Mouse (Mus musculus) myocyte (in vitro differentiated cells): ENCODE results near the gene Zfhx3.

Source experiments
- CEBPB ChIP-seq: IDR thresholded peaks from 2 replicates; pipeline ENCODE4 v1.6.1; 2011; ENCODE audit warnings: mild to moderate bottlenecking, moderate library complexity; ENCODE audit not compliant: poor library complexity, insufficient read depth, severe bottlenecking
- E2F4 ChIP-seq: IDR thresholded peaks from one replicate; pipeline ENCODE4 v1.6.1; 2011; ENCODE audit warnings: mild to moderate bottlenecking, control low read depth, moderate library complexity; ENCODE audit not compliant: insufficient read depth
- MAX ChIP-seq: IDR thresholded peaks from one replicate; pipeline ENCODE4 v1.6.1; 2011; ENCODE audit warnings: low read depth, mild to moderate bottlenecking, control low read depth
- MYOG ChIP-seq, 3 experiments: IDR thresholded peaks; one replicate each; pipeline ENCODE4 v1.6.1; 2011; ENCODE audit warnings: control low read depth in 2 of 3, low read depth in 2 of 3, mild to moderate bottlenecking in 2 of 3; ENCODE audit not compliant: insufficient read length in 2 of 3, control insufficient read depth in 1 of 3, insufficient read depth in 1 of 3
- POLR2A ChIP-seq: IDR thresholded peaks from one replicate; pipeline ENCODE4 v1.6.1; 2011; ENCODE audit warnings: low read depth, mild to moderate bottlenecking, control low read depth, moderate library complexity; ENCODE audit not compliant: insufficient read length
- POLR2AphosphoS2 ChIP-seq: IDR thresholded peaks from one replicate; pipeline ENCODE4 v1.6.1; 2011; ENCODE audit warnings: low read depth, control low read depth; ENCODE audit not compliant: insufficient read length
- REST ChIP-seq: IDR thresholded peaks from one replicate; pipeline ENCODE4 v1.6.1; 2011; ENCODE audit warnings: mild to moderate bottlenecking, control low read depth, moderate library complexity; ENCODE audit not compliant: insufficient read depth, insufficient read length
- TCF12 ChIP-seq: IDR thresholded peaks from one replicate; pipeline ENCODE4 v1.6.1; 2011; ENCODE audit warnings: mild to moderate bottlenecking, control low read depth; ENCODE audit not compliant: poor library complexity, insufficient read depth, severe bottlenecking
- TCF3 ChIP-seq: IDR thresholded peaks from one replicate; pipeline ENCODE4 v1.6.1; 2011; ENCODE audit warnings: low read depth, control low read depth; ENCODE audit not compliant: insufficient read length
- USF1 ChIP-seq: IDR thresholded peaks from one replicate; pipeline ENCODE4 v1.6.1; 2011; ENCODE audit warnings: low read depth, mild to moderate bottlenecking, control low read depth, moderate library complexity

DNA sequence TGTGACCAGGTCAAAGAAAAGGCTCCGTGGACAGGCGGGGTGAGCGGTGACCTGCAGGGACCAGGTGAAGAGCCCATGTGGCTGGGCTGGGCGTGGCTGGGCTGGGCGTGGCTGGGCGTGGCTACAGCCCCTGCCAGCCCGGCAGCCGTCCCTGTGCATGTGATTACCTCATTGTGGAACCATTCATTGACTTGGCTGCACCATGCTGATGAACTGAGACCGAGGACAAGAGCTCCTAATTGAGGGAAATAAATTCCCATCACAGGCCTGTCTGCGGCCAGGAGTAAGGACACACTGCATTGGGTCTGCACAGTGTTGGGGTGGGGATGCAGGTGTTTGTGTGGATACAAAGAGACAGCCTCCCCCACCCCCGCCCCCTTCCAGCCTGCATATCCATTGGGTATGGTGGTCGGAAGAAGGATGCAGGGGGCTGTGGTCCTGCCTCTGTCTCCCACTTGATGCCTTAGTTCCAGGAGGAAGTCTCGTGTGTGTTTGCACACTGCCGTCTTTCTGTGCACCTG is 956.9 kb downstream of the Zfhx3 start:
- TF ChIP-seq MAX: no peak
- TF ChIP-seq REST: no peak
- TF ChIP-seq POLR2A: no peak
- no peak for TF ChIP-seq E2F4
- TF ChIP-seq MYOG (IDR thresholded peaks at IDR 0.05; ENCODE audit: control insufficient read depth in 1 of 3, insufficient read depth in 1 of 3, insufficient read length in 2 of 3, low read depth in 2 of 3): no peak
- no peak for TF ChIP-seq POLR2AphosphoS2
- TF ChIP-seq TCF12: no peak
- no peak for TF ChIP-seq TCF3
- no peak for TF ChIP-seq USF1
- TF ChIP-seq CEBPB: no peak
